Mouse (Mus musculus): ENCODE data around the gene Capn11. TPM values are rescaled to one million over a fixed set of nuclear protein-coding genes. Genes with fewer than 3 reads are reported as not detected.
A peak's percentile ranks its signal among the peaks of the same experiment; 100 is the strongest.

Gene Capn11
- 0.08 and 0.41 TPM in 2 replicates for polyA plus RNA-seq (2015; fragmentation: Nextera tagmentation; extraction: Ambion mirVana)

GRCm38 (mm10) chr17:45659225-45659624, at the start of gene Capn11:
TSS of gene Capn11 (minus strand) at chr17:45659325.
- H3K9me3 ChIP-seq (replicated peaks; ENCODE audit: control insufficient read depth, low read length) = no peaks in the 10 kb centered on the region
- H3K27me3 ChIP-seq (ENCODE audit: control insufficient read depth, insufficient read depth, low read depth, low read length) = no peaks in the 10 kb centered on the region
- no peak within 1 kb of the TSS for H3K27ac ChIP-seq (ENCODE audit: low read length)
- no peaks in the 10 kb centered on the region; the same call in 1 of the 2 replicates for H3K36me3 ChIP-seq (ENCODE audit: control insufficient read depth, insufficient read depth)
- ATAC-seq (ENCODE audit: low read depth) = no peak
- H3K4me2 ChIP-seq (ENCODE audit: low read depth, low read length) = no peak within 1 kb of the TSS
- H3K9ac ChIP-seq (ENCODE audit: low read depth, low read length) = no peak within 1 kb of the TSS
- 48% methylated on average over 4 of the region's 4 CpGs for WGBS (ENCODE audit: insufficient replicate concordance)
- H3K4me1 ChIP-seq (ENCODE audit: control insufficient read depth, low read depth, low read length) = no peaks in the 10 kb centered on the region; the same call in 1 of the 2 replicates
- H3K4me3 ChIP-seq (ENCODE audit: low read depth, low read length) = no peak within 1 kb of the TSS

- Histone ChIP-seq H3K9me3 (replicated peaks; ENCODE audit: control insufficient read depth, low read length) (no peaks in the 10 kb centered on the region), H3K4me3 (ENCODE audit: low read depth, low read length) (no peak overlapping the region), H3K27ac (ENCODE audit: low read length) (no peak overlapping the region), H3K27me3 (ENCODE audit: control insufficient read depth, insufficient read depth, low read depth, low read length) (no peaks in the 10 kb centered on the region), H3K9ac (ENCODE audit: low read depth, low read length) (no peak overlapping the region), H3K4me2 (ENCODE audit: low read depth, low read length) (no peak overlapping the region), H3K36me3 (ENCODE audit: control insufficient read depth, insufficient read depth) (no peaks in the 10 kb centered on the region), H3K4me1 (ENCODE audit: control insufficient read depth, low read depth, low read length) (peaks cover 3% of the 10 kb centered on the region)
- ATAC-seq (ENCODE audit: low read depth) = no peak
- 72% methylated on average over 8 of the region's 8 CpGs for WGBS (ENCODE audit: insufficient replicate concordance)
Observed at GRCm38 (mm10) chr17:45708179-45708578, 49.1 kb upstream of the Capn11 start.

GRCm38 (mm10) chr17:45707376-45707775, 48.3 kb upstream of the Capn11 start:
- Histone ChIP-seq H3K4me3 (ENCODE audit: low read depth, low read length) (no peak overlapping the region), H3K36me3 (ENCODE audit: control insufficient read depth, insufficient read depth) (no peaks in the 10 kb centered on the region), H3K4me2 (ENCODE audit: low read depth, low read length) (no peak overlapping the region), H3K9ac (ENCODE audit: low read depth, low read length) (no peak overlapping the region), H3K9me3 (replicated peaks; ENCODE audit: control insufficient read depth, low read length) (no peaks in the 10 kb centered on the region), H3K27ac (ENCODE audit: low read length) (no peak overlapping the region), H3K4me1 (ENCODE audit: control insufficient read depth, low read depth, low read length) (peaks cover 10% of the 10 kb centered on the region), H3K27me3 (ENCODE audit: control insufficient read depth, insufficient read depth, low read depth, low read length) (no peaks in the 10 kb centered on the region)
- no peak for ATAC-seq (ENCODE audit: low read depth)
- WGBS (ENCODE audit: insufficient replicate concordance) = 20% methylated on average over 3 of the region's 3 CpGs

GRCm38 (mm10) chr17:45706796-45707195, 47.7 kb upstream of the Capn11 start:
- WGBS (ENCODE audit: insufficient replicate concordance) = 29% methylated on average over 5 of the region's 5 CpGs
- no peak overlapping the region for H3K4me3 ChIP-seq (ENCODE audit: low read depth, low read length)
- no peaks in the 10 kb centered on the region for H3K36me3 ChIP-seq (ENCODE audit: control insufficient read depth, insufficient read depth)
- H3K27me3 ChIP-seq (ENCODE audit: control insufficient read depth, insufficient read depth, low read depth, low read length) = no peaks in the 10 kb centered on the region
- no peak overlapping the region for H3K4me2 ChIP-seq (ENCODE audit: low read depth, low read length)
- no peak for ATAC-seq (ENCODE audit: low read depth)
- no peaks in the 10 kb centered on the region for H3K9me3 ChIP-seq (replicated peaks; ENCODE audit: control insufficient read depth, low read length)
- no peak overlapping the region for H3K9ac ChIP-seq (ENCODE audit: low read depth, low read length)
- no peak overlapping the region for H3K27ac ChIP-seq (ENCODE audit: low read length)
- H3K4me1 ChIP-seq (ENCODE audit: control insufficient read depth, low read depth, low read length) = peaks cover 14% of the 10 kb centered on the region

- 11% methylated on average over 7 of the region's 7 CpGs for WGBS (ENCODE audit: insufficient replicate concordance)
- ATAC-seq (ENCODE audit: low read depth) = peak; percentile 27; the same call in 1 of the 2 replicates
- H3K4me2 ChIP-seq (ENCODE audit: low read depth, low read length) = no peak overlapping the region
Observed at GRCm38 (mm10) chr17:45703187-45703586, 44.1 kb upstream of the Capn11 start.

GRCm38 (mm10) chr17:45702254-45702653, 43.1 kb upstream of the Capn11 start:
- 26% methylated on average over 4 of the region's 4 CpGs for WGBS (ENCODE audit: insufficient replicate concordance)
- Histone ChIP-seq H3K27me3 (ENCODE audit: control insufficient read depth, insufficient read depth, low read depth, low read length) (no peaks in the 10 kb centered on the region), H3K9me3 (replicated peaks; ENCODE audit: control insufficient read depth, low read length) (no peaks in the 10 kb centered on the region), H3K27ac (ENCODE audit: low read length) (no peak overlapping the region), H3K4me3 (ENCODE audit: low read depth, low read length) (no peak overlapping the region), H3K4me2 (ENCODE audit: low read depth, low read length) (no peak overlapping the region), H3K4me1 (ENCODE audit: control insufficient read depth, low read depth, low read length) (peaks cover 29% of the 10 kb centered on the region), H3K9ac (ENCODE audit: low read depth, low read length) (no peak overlapping the region), H3K36me3 (ENCODE audit: control insufficient read depth, insufficient read depth) (peaks cover 6% of the 10 kb centered on the region; the same call in 1 of the 2 replicates)
- peak; percentile 55 for ATAC-seq (ENCODE audit: low read depth)

More at GRCm38 (mm10) chr17:45703187-45703586, 44.1 kb upstream of the Capn11 start:
- no peak overlapping the region for H3K27ac ChIP-seq (ENCODE audit: low read length)
- peaks cover 29% of the 10 kb centered on the region for H3K4me1 ChIP-seq (ENCODE audit: control insufficient read depth, low read depth, low read length)
- H3K9ac ChIP-seq (ENCODE audit: low read depth, low read length) = no peak overlapping the region
- no peaks in the 10 kb centered on the region for H3K9me3 ChIP-seq (replicated peaks; ENCODE audit: control insufficient read depth, low read length)
- H3K36me3 ChIP-seq (ENCODE audit: control insufficient read depth, insufficient read depth) = peaks cover 2% of the 10 kb centered on the region; the same call in 1 of the 2 replicates
- H3K4me3 ChIP-seq (ENCODE audit: low read depth, low read length) = no peak overlapping the region
- no peaks in the 10 kb centered on the region for H3K27me3 ChIP-seq (ENCODE audit: control insufficient read depth, insufficient read depth, low read depth, low read length)

- Histone ChIP-seq H3K4me2 (ENCODE audit: low read depth, low read length) (no peak overlapping the region), H3K36me3 (ENCODE audit: control insufficient read depth, insufficient read depth) (peaks cover 10% of the 10 kb centered on the region; the same call in 1 of the 2 replicates), H3K27ac (ENCODE audit: low read length) (no peak overlapping the region), H3K9me3 (replicated peaks; ENCODE audit: control insufficient read depth, low read length) (no peaks in the 10 kb centered on the region), H3K9ac (ENCODE audit: low read depth, low read length) (no peak overlapping the region), H3K27me3 (ENCODE audit: control insufficient read depth, insufficient read depth, low read depth, low read length) (no peaks in the 10 kb centered on the region), H3K4me3 (ENCODE audit: low read depth, low read length) (no peak overlapping the region), H3K4me1 (ENCODE audit: control insufficient read depth, low read depth, low read length) (peaks cover 29% of the 10 kb centered on the region)
- 67% methylated on average over 9 of the region's 9 CpGs for WGBS (ENCODE audit: insufficient replicate concordance)
- ATAC-seq (ENCODE audit: low read depth) = no peak
Observed at GRCm38 (mm10) chr17:45701236-45701591, 42.1 kb upstream of the Capn11 start.

- no peak overlapping the region for H3K9ac ChIP-seq (ENCODE audit: low read depth, low read length)
- peak; percentile 22; the same call in 1 of the 2 replicates for ATAC-seq (ENCODE audit: low read depth)
- no peaks in the 10 kb centered on the region for H3K9me3 ChIP-seq (replicated peaks; ENCODE audit: control insufficient read depth, low read length)
- peaks cover 10% of the 10 kb centered on the region; the same call in 1 of the 2 replicates for H3K36me3 ChIP-seq (ENCODE audit: control insufficient read depth, insufficient read depth)
- H3K4me2 ChIP-seq (ENCODE audit: low read depth, low read length) = no peak overlapping the region
- H3K4me3 ChIP-seq (ENCODE audit: low read depth, low read length) = no peak overlapping the region
- no peaks in the 10 kb centered on the region for H3K27me3 ChIP-seq (ENCODE audit: control insufficient read depth, insufficient read depth, low read depth, low read length)
- no peak overlapping the region for H3K27ac ChIP-seq (ENCODE audit: low read length)
- 72% methylated on average over 9 of the region's 16 CpGs for WGBS (ENCODE audit: insufficient replicate concordance)
- H3K4me1 ChIP-seq (ENCODE audit: control insufficient read depth, low read depth, low read length) = peaks cover 32% of the 10 kb centered on the region
Observed at GRCm38 (mm10) chr17:45700496-45701235, 41.5 kb upstream of the Capn11 start.

GRCm38 (mm10) chr17:45699039-45699740, 40.1 kb upstream of the Capn11 start:
- no peaks in the 10 kb centered on the region for H3K9me3 ChIP-seq (replicated peaks; ENCODE audit: control insufficient read depth, low read length)
- H3K9ac ChIP-seq (ENCODE audit: low read depth, low read length) = no peak overlapping the region
- no peak overlapping the region for H3K27ac ChIP-seq (ENCODE audit: low read length)

More at GRCm38 (mm10) chr17:45699039-45699740, 40.1 kb upstream of the Capn11 start:
- 85% methylated on average over 3 of the region's 3 CpGs for WGBS (ENCODE audit: insufficient replicate concordance)
- no peaks in the 10 kb centered on the region for H3K27me3 ChIP-seq (ENCODE audit: control insufficient read depth, insufficient read depth, low read depth, low read length)
- peaks cover 44% of the 10 kb centered on the region for H3K4me1 ChIP-seq (ENCODE audit: control insufficient read depth, low read depth, low read length)
- H3K4me3 ChIP-seq (ENCODE audit: low read depth, low read length) = no peak overlapping the region
- no peak overlapping the region for H3K4me2 ChIP-seq (ENCODE audit: low read depth, low read length)
- ATAC-seq (ENCODE audit: low read depth) = no peak
- peaks cover 10% of the 10 kb centered on the region; the same call in 1 of the 2 replicates for H3K36me3 ChIP-seq (ENCODE audit: control insufficient read depth, insufficient read depth)
